Mouse (Mus musculus): ENCODE results near the gene Sdsl.

DNA sequence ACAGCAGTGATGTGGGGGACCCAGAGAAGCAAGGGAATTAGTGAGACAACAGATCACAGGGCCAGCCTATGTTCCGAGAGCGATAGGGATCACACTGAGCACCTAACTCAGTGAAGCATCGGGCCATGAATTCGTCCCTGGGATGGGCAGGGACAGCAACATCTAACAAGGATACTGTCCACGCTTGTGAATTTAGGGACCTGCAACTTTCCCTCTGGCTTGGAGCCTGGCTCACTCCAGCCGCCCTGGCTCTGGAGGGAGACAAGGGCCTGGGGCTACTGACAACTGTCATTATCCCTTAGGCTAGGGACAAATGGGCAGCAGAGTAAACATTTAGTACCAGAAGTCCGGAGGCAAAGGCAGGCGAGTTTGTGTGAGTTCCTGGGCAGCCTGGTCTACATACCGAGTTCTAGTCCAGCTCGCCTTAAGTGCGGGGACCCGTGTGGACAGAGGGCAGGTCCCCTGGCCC is 30.1 kb upstream of the Sdsl start:
- no peak for TF ChIP-seq USF1 (IDR thresholded peaks at IDR 0.05; ENCODE audit: low read depth)
- TF ChIP-seq MYOG (IDR thresholded peaks at IDR 0.05; ENCODE audit: control insufficient read depth, extremely low read depth, insufficient read length), result no peak
